Mouse (Mus musculus) heart, postnatal 0 days (tissue): ENCODE measurements around the gene Tinagl1.
A peak's percentile ranks its signal among the peaks of the same experiment; 100 is the strongest.

Experiments used
- CTCF ChIP-seq: IDR thresholded peaks from 2 replicates; pipeline ENCODE4 v1.5.1; 2016; ENCODE audit warnings: antibody characterized with exemption, control low read depth, low read depth
- EP300 ChIP-seq: IDR thresholded peaks from 2 replicates; pipeline ENCODE4 v1.6.1; 2016; ENCODE audit warnings: antibody characterized with exemption, low read depth

GRCm38 (mm10) chr4:130161349-130161748 is 13.6 kb downstream of the Tinagl1 start:
- no peak for TF ChIP-seq CTCF
- TF ChIP-seq EP300 = peak; percentile 41; the same call in 1 of the 2 replicates
